Mouse (Mus musculus) small intestine, adult 2 months (tissue): ENCODE results near the gene Gm13277.
"Not testable (repeated sequence)": the region's sequence is repeated elsewhere in the genome, so short reads cannot be mapped to it uniquely, and the experiment has no call there.

Source experiments
- CTCF ChIP-seq: fragments of 200-500 bp; IDR thresholded peaks from 2 replicates; pipeline ENCODE4 v1.5.1; 2012; ENCODE audit warnings: low read depth, mild to moderate bottlenecking, control low read depth, inconsistent platforms, low read length, moderate library complexity, mixed read lengths; ENCODE audit not compliant: insufficient replicate concordance, insufficient read length; ENCODE audit errors: extremely low read depth
- POLR2A ChIP-seq: fragments of 200-500 bp; IDR thresholded peaks from 2 replicates; pipeline ENCODE4 v1.6.1; 2012; ENCODE audit warnings: low read depth, mild to moderate bottlenecking, control low read depth, inconsistent platforms, low read length, moderate library complexity

GRCm38 (mm10) chr4:88805761-88806160 is 17.3 kb downstream of the Gm13277 start:
- TF ChIP-seq CTCF, POLR2A: not testable (repeated sequence)
